Mouse (Mus musculus): ENCODE measurements around the gene Igf2.

The Igf2 gene

GRCm38 (mm10) chr7:142666659-142667058, at the start of gene Igf2:
Gene Igf2 (minus strand): TSS chr7:142666816.
- no peak for DNase-seq (ENCODE audit: low read depth, low spot score)

GRCm38 (mm10) chr7:142714783-142715498, 48.3 kb upstream of the Igf2 start:
- DNase-seq (ENCODE audit: low read depth, low spot score), result peak; percentile 16

GRCm38 (mm10) chr7:142706873-142707272, 40.3 kb upstream of the Igf2 start:
- DNase-seq (ENCODE audit: low read depth, low spot score), result no peak

DNA sequence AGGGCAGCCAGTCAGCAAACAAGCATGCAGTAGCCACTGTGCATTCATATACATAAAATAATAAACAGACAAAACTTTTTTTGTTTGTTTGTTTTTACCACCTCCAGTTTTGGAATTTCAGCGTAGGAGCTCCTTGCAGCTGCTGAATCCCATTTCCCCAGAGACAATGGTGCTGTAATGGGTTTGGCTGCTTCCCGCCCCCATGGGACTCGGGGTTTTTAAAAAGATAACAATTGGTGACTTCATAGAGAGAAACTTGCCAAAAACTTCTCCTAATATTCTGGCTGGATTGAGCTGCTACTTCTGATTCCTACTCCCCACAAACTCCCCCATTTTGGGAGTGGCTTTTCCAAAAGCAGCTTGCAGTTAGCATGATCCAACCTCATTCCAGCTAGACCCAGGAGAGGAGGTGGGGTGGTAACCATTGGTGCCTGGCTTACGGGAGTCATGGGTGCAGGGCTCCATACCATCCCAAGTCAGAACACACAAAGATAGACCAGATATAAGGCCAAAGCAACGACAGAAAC, 32.8 kb upstream of the Igf2 start:
- DNase-seq (ENCODE audit: low read depth, low spot score), result no peak

DNA sequence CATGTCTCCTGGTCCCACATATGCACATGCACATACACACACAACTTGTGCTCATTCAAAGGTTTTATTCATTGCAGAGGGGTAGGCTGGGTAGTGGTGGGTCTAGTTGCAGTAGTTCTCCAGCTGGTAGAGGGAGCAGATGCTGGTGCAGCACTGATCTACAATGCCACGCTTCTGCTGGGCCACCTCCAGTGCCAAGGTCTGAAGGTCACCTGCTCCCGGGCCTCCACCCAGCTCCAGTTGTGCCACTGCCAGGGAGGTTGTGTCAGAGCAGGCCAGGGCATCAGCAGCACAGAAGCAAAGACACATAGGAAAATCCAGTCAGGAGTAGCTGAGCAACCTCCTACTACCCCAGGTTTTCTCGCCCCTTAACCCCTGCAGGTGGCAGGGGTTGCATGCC, 12.0 kb upstream of the Igf2 start:
- DNase-seq (ENCODE audit: low read depth, low spot score), result no peak

- no peak for DNase-seq (ENCODE audit: low read depth, low spot score)
These were observed 9.0 kb upstream of the Igf2 start for GRCm38 (mm10) chr7:142675644-142676043.

DNA sequence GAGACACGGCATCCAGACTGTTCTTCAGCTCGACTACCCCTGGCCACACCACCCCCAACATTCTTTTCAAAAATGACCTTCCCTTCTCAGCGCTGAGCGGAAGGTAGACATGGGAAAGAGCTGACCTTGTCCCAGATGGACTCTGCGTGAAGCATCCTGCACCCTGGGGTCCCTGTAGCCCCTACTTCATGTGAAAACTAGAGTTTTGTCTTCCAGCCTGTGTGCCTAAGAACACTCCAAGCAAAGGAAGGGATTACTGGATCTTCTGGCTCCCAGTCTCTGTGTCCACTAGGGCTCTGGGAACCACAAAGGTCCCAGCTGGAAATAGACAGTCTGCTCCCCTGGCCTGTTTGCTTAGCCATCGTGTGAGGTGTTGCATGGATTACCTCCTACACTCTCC, 8.5 kb upstream of the Igf2 start:
- DNase-seq (ENCODE audit: low read depth, low spot score), result no peak

DNA sequence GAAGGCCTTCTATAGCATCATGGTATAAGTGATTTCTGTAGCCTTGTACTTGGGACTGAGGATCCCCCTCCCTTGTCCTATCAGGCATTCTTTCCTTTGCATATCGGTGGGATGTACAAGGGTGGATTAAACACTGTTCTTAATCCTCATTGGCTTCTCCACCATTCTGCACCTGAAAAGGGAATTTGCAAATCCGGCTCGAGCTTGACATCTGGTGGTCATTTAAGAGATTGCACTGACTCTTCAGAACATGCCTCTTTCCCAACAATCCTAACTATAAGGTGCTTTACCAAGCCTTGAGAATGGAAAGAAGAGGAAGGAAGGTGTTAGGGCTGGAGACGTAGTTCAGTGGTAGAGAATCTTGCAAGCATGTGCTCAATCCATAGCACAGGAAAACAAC, 5.5 kb upstream of the Igf2 start:
- DNase-seq (ENCODE audit: low read depth, low spot score), result no peak

DNA sequence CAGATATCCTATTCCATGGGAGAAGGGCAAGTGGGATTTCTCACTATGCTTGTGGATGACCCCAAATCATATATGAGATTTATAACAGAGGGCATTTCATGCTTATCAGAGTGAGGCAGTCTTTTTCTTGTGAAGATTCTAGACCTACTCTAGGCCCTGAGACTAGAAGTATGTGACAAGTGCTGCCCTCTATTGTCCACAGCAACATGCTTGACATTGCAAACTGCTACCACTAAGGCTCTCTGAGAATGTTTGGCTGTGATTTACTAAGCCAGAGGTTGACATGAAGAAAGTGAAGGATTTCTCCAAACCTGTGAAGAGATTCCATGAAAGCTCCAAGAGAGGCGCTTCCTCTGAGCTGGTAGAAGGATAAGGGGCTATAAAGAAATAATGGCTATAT, 4.5 kb upstream of the Igf2 start:
- DNase-seq (ENCODE audit: low read depth, low spot score), result no peak

- no peak for DNase-seq (ENCODE audit: low read depth, low spot score)
These were observed 3.4 kb upstream of the Igf2 start, which contains the start of gene Gm49394 for GRCm38 (mm10) chr7:142669751-142670625. Gene Gm49394 (minus strand): TSS chr7:142669942.

- DNase-seq (ENCODE audit: low read depth, low spot score), result no peak
These were observed 1.7 kb upstream of the Igf2 start for GRCm38 (mm10) chr7:142668328-142668727.

DNA sequence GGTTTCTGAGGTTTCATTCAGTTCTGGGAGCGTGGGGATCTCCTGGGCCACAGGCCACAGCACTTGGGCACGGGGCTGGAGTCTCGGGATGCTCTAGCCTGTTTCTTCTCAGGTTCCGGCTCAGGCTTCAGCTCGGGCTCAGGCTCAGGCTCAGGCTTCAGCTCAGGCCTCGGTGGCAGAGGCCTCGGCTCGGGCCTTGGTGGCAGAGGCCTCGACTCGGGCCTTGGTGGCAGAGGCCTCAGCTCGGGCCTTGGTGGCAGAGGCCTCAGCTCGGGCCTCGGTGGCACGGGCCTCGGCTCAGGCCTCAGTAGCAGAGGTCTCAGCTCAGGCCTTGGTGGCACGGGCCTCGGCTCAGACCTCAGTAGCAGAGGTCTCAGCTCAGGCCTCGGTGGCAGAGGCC, 905 bp upstream of the Igf2 start:
- no peak for DNase-seq (ENCODE audit: low read depth, low spot score)

- DNase-seq (ENCODE audit: low read depth, low spot score), result no peak
These were observed 507 bp downstream of the Igf2 start for GRCm38 (mm10) chr7:142666109-142666508.

DNA sequence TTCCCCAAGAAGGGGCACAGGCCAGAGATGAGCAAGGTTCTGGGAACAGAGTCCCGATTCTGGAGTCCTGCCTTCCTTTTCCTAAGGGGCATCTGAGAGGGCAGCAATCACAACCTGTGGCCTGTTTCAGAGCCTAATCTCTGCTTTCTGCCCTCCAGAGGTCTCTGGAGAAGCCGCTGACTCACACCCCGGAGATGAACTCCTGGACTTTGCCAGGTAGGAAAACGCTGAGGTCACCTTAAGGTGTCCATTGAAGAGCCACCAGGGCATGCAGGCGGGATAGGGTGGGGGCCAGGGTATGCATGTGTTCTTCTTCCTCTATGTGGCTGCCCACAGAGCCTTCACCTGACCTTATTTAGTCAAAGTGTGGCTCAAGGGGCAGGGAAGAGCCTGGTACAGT, 1.3 kb downstream of the Igf2 start:
- no peak for DNase-seq (ENCODE audit: low read depth, low spot score)

DNA sequence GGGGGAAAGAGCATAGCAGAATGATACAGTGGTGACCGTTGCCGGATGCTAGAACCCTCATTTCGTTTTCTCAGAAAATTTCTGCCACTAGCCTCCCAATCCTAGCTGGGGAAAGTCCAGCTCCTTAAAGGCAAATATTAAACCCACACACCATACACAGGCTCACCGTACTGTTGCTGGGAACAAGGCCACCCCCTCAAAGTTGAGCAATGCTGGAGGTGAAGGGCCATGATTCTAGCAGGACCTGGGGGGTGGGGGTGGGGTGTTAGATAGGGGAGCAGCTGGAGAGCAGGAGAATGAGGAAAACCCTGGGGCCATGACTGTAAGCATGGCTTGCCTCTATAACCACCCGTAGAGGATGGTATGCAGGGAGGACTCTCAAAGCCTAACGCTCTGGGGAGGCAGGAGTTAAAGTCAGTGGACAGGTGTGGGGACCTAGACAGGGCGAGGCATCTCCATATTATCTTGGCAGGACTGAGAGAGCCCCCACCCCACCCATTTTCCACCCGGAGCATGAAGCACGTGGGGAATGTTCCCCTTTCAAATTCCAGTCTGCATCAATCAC, 2.1 kb downstream of the Igf2 start:
- DNase-seq (ENCODE audit: low read depth, low spot score), result no peak

DNA sequence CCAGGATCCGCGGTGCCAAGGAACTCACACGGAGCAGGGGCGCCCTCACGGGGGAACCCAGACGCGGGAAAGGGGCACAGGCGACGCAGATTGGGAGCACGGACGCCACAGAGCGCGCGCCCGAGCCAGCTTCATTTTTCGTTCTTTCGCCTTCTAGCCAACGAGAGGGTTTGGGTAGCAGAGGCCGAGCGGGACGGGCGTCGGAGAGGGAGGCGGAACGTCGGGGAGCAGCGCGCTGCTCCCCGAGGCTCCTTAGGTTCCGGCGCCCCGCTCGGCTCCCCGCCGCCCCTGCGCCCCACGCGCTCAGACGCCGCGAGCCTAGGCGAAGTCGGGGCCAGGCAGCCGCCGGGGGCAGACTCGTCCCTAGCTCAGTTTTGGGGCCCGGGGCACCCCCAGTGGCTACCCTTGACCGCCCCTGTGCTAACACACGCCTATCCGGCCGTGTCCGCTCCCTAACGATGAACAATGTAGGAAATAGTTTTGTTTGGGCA, 2.6 kb downstream of the Igf2 start:
- DNase-seq (ENCODE audit: low read depth, low spot score), result no peak

DNA sequence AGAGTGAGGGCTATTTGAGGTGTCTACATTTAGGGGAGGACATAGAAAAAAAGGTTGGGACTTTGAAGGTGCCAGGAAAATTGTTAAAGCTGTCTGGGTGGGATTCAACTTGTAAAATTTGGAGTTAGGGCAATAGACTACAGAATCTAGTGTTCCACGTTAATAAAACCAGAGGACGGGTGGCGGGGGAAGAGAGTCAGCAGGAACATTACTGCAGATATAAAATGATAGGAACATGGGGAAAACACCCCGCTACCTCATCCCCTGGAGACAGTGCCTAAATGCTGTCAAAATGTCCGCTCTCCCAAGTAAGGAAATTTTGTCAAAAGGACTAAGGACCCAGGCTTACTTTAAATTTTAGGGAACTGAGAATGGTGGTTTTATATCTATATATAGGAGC, 3.5 kb downstream of the Igf2 start:
- no peak for DNase-seq (ENCODE audit: low read depth, low spot score)

DNA sequence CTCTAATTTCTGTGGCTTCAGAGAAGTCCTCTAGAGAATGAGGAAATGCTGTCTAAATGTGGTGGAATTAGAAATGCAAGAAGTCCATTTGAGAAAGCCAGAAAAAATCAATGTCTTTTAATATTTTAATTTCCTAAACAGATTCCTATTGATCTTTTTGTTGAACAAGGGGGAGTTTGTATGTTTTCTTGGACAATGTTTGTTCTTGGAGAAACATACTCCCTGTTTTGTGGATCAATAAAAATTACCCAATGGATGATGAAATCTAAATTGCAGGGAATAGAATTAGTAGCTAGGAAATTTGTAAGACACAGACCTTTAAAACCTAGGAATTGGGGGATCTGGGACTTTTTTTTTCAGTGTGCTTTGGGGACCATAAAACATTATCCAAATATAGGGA, 4.8 kb downstream of the Igf2 start:
- DNase-seq (ENCODE audit: low read depth, low spot score), result no peak

GRCm38 (mm10) chr7:142661046-142661445, 5.6 kb downstream of the Igf2 start:
- DNase-seq (ENCODE audit: low read depth, low spot score), result no peak

DNA sequence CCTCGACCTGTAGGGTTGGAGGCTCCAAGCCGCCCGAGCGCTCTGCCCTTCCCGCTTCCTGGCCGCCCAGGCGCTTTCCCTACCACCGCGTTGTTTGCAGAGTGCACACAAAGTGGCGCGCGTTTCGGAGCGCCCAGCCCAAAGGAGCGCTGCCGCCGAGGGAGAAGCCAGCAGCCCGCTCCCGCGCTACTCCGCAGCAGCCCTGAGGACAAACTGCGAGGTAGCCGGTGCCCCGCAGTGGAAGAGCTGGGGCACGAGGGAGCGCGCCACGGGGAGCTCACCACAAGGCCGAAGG, 6.0 kb downstream of the Igf2 start:
- DNase-seq (ENCODE audit: low read depth, low spot score), result no peak

GRCm38 (mm10) chr7:142659767-142660650, 6.6 kb downstream of the Igf2 start:
- no peak for DNase-seq (ENCODE audit: low read depth, low spot score)

Data from c-Kit-negative CD71-positive TER-119-positive erythroid progenitor cells, embryonic 14.5 days (primary cell).